Mouse (Mus musculus) kidney, embryonic 16.5 days (tissue): ENCODE data around the gene Cby3. TPM values are rescaled to one million over a fixed set of nuclear protein-coding genes. Genes with fewer than 3 reads are reported as not detected.

Experiments
- ATAC-seq: fragments of 200-750 bp; cut with Nextera tagmentation; 2 replicates; pipeline ENCODE4 v1.8.0; 2017; ENCODE audit warnings: moderate TSS enrichment; ENCODE audit not compliant: low FRiP score, low TSS enrichment
- H3K27ac ChIP-seq: fragments of 300-500 bp; sonication (generic); 2 replicates; pipeline ENCODE4 v1.5.1; 2014; ENCODE audit warnings: low read length
- H3K27me3 ChIP-seq: fragments of 300-500 bp; sonication (generic); 2 replicates; pipeline ENCODE4 v1.6.1; 2014; ENCODE audit warnings: low read length, control low read depth, mixed read lengths; ENCODE audit not compliant: insufficient read depth
- H3K36me3 ChIP-seq: fragments of 300-500 bp; sonication (generic); 2 replicates; pipeline ENCODE4 v1.6.1; 2014; ENCODE audit warnings: low read length, control low read depth, mixed read lengths; ENCODE audit not compliant: insufficient read depth
- H3K4me1 ChIP-seq: fragments of 300-500 bp; sonication (generic); 2 replicates; pipeline ENCODE4 v1.6.1; 2014; ENCODE audit warnings: low read length, control low read depth, mixed read lengths; ENCODE audit not compliant: insufficient read depth
- H3K4me2 ChIP-seq: fragments of 300-500 bp; sonication (generic); replicated peaks from 2 replicates; pipeline ENCODE4 v1.6.1; 2014; ENCODE audit warnings: low read depth, low read length
- H3K4me3 ChIP-seq: fragments of 300-500 bp; sonication (generic); 2 replicates; pipeline ENCODE4 v1.5.1; 2014; ENCODE audit warnings: mild to moderate bottlenecking, low read length
- H3K9ac ChIP-seq: fragments of 300-500 bp; sonication (generic); replicated peaks from 2 replicates; pipeline ENCODE4 v1.6.1; 2014; ENCODE audit warnings: low read length
- H3K9me3 ChIP-seq: fragments of 300-500 bp; sonication (generic); 2 replicates; pipeline ENCODE4 v1.6.1; 2016; ENCODE audit warnings: low read length, control low read depth
- WGBS: fragments of 180-500 bp; shearing (Covaris S2); extraction: QIAGEN DNeasy Blood & Tissue Kit; methylation state at CpG from one replicate; pipeline ENCODE4 v1.1.7; 2014; 5-methylcytosine and 5-hydroxymethylcytosine counted together
- polyA plus RNA-seq: library from polyadenylated mRNA; unstranded; fragments of >200 nt; fragmentation: Nextera tagmentation; extraction: Ambion mirVana; gene quantifications from 2 replicates; pipeline ENCODE4 v1.2.1, GENCODE M21; 2015

Cby3 gene
- polyA plus RNA-seq, 1 experiment from 2014 or later, result 0.55 TPM

GRCm38 (mm10) chr11:50373621-50374020, 19.4 kb downstream of the Cby3 start:
- WGBS, result 100% methylated on average over 1 of the region's 1 CpGs
- H3K9ac ChIP-seq, result no peak overlapping the region

GRCm38 (mm10) chr11:50374286-50375015, 20.2 kb downstream of the Cby3 start:
- Histone ChIP-seq H3K27ac (no peak overlapping the region), H3K4me3 (no peak overlapping the region), H3K9ac (no peak overlapping the region), H3K4me1 (peaks cover 17% of the 10 kb centered on the region), H3K4me2 (no peak overlapping the region), H3K36me3 (peaks cover 6% of the 10 kb centered on the region; the same call in 1 of the 2 replicates), H3K27me3 (no peaks in the 10 kb centered on the region), H3K9me3 (no peaks in the 10 kb centered on the region)
- WGBS, result 88% methylated on average over 13 of the region's 13 CpGs
- ATAC-seq, result no peak

More at GRCm38 (mm10) chr11:50373621-50374020, 19.4 kb downstream of the Cby3 start:
- no peak overlapping the region for H3K27ac ChIP-seq
- H3K27me3 ChIP-seq, result no peaks in the 10 kb centered on the region
- H3K9me3 ChIP-seq, result no peaks in the 10 kb centered on the region
- no peak for ATAC-seq
- no peak overlapping the region for H3K4me3 ChIP-seq
- H3K4me2 ChIP-seq, result no peak overlapping the region
- peaks cover 11% of the 10 kb centered on the region for H3K4me1 ChIP-seq
- H3K36me3 ChIP-seq, result no peaks in the 10 kb centered on the region

DNA sequence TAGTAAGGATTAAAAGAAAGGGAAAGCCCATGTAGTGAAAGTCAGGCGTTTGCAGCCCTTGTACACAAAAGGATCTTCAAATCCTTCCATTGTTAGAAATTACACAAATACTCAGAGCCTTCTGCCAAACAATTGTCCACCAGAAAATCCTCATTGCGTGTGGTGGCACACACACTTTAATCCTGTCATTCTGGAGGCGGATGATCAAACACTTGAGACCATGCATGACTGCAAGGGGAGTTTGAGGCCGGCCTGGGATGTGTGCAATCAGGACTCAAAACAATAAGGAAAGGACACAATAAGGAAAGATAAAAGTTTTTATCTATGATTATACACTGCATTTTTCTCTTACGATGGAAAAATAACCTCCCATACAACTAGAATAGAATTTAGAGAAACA, 21.2 kb downstream of the Cby3 start:
- Histone ChIP-seq H3K4me1 (peaks cover 22% of the 10 kb centered on the region), H3K27me3 (no peaks in the 10 kb centered on the region), H3K4me3 (no peak overlapping the region), H3K4me2 (no peak overlapping the region), H3K9me3 (no peaks in the 10 kb centered on the region), H3K36me3 (peaks cover 10% of the 10 kb centered on the region), H3K27ac (no peak overlapping the region), H3K9ac (no peak overlapping the region)
- no peak for ATAC-seq
- 89% methylated on average over 5 of the region's 5 CpGs for WGBS

GRCm38 (mm10) chr11:50376156-50376790, 22.0 kb downstream of the Cby3 start:
- Histone ChIP-seq H3K9ac (peak overlapping the region; percentile 95), H3K4me2 (peak overlapping the region; percentile 93), H3K4me3 (peak overlapping the region; percentile 99), H3K4me1 (peaks cover 23% of the 10 kb centered on the region), H3K9me3 (no peaks in the 10 kb centered on the region), H3K36me3 (peaks cover 10% of the 10 kb centered on the region), H3K27ac (peak overlapping the region; percentile 99), H3K27me3 (no peaks in the 10 kb centered on the region)
- 20% methylated on average over 10 of the region's 10 CpGs for WGBS
- no peak for ATAC-seq

- H3K27ac ChIP-seq, result peak within 1 kb of the TSS; percentile 100
- no peaks in the 10 kb centered on the region for H3K27me3 ChIP-seq
- H3K4me3 ChIP-seq, result peak within 1 kb of the TSS; percentile 99
- under 1% methylated on average over 76 of the region's 76 CpGs for WGBS
- peak within 1 kb of the TSS; percentile 93 for H3K4me2 ChIP-seq
- H3K4me1 ChIP-seq, result peaks cover 27% of the 10 kb centered on the region
- H3K9ac ChIP-seq, result peak within 1 kb of the TSS; percentile 100
- peaks cover 12% of the 10 kb centered on the region for H3K36me3 ChIP-seq
- peak; percentile 91 for ATAC-seq
- no peaks in the 10 kb centered on the region for H3K9me3 ChIP-seq
Observed at GRCm38 (mm10) chr11:50376911-50377891, 22.9 kb downstream of the Cby3 start, which contains the start of gene Hnrnph1. Gene Hnrnph1, plus strand, starts transcription at chr11:50376990.

DNA sequence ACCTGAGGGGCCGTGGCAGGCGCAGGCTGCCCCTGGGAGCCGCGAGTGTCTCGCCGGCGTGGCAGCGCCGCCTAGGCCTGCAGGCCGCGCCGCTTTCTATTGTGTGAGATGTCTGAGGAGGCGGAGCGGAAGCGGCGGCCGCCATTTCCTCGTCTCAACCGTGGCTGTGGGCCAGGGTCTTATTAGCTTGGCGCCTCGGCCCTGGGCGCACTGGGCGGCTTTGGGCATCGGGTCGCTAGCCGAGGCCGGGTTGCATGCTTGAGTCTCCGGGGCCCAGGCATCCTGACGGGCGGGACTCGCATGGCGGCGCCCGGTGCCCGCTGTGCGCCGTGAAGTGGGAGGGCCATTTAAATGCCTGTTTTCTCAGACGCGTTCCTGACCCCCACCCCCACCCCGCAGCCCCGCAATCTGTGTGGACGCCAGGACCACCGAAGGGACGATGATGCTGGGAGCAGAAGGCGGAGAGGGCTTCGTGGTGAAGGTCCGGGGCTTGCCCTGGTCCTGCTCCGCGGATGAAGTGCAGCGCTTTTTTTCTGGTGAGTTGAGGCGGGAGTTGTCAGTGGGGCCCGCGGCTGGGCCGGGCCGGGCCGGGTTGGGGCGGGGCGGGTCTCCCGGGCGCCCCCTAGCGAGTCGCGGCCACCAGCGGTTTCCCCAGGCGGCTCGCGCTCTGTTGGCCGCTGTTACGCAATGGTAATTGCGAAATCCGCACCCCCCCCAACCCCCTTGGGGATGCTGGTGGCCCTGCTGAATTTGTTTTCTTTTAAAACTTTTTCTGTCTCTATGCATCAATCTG, 23.8 kb downstream of the Cby3 start:
- under 1% methylated on average over 70 of the region's 71 CpGs for WGBS
- Histone ChIP-seq H3K9me3 (no peaks in the 10 kb centered on the region), H3K4me1 (peaks cover 27% of the 10 kb centered on the region), H3K27me3 (no peaks in the 10 kb centered on the region), H3K36me3 (peaks cover 20% of the 10 kb centered on the region), H3K4me2 (peak overlapping the region; percentile 68), H3K27ac (peak overlapping the region; percentile 100), H3K4me3 (peak overlapping the region; percentile 99), H3K9ac (peak overlapping the region; percentile 100)
- ATAC-seq, result peak; percentile 83

DNA sequence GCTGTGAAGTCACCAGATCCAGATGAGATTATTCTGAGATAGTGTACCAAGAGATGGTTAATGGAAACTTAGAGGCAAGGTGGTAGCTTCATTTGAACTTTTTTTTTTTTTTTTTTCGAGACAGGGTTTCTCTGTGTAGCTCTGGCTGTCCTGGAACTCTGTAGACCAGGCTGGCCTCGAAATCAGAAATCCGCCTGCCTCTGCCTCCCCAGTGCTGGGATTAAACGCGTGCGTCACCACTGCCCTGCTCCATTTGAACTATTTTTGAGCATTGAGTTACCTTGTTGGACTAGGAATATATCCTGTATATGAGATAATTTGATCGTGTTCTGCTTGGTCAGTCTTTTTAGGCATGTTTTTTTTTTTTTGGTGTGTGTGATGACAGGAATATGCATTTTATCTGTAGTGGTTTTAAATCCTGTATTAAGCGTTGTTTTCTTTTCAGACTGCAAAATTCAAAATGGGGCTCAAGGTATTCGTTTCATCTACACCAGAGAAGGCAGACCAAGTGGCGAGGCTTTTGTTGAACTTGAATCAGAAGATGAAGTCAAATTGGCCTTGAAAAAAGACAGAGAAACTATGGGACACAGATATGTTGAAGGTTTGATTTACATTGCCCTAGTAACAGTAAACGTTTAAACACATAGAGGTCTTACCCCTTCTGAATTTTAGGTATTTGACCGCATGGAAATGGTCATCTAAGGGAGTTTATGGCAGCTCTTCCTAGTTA, 24.9 kb downstream of the Cby3 start:
- Histone ChIP-seq H3K9ac (peak overlapping the region; percentile 100), H3K27ac (no peak overlapping the region), H3K4me2 (peak overlapping the region; percentile 68), H3K27me3 (no peaks in the 10 kb centered on the region), H3K4me3 (peak overlapping the region; percentile 99), H3K36me3 (peaks cover 25% of the 10 kb centered on the region), H3K4me1 (peaks cover 27% of the 10 kb centered on the region), H3K9me3 (no peaks in the 10 kb centered on the region)
- WGBS, result 41% methylated on average over 12 of the region's 12 CpGs
- no peak for ATAC-seq

DNA sequence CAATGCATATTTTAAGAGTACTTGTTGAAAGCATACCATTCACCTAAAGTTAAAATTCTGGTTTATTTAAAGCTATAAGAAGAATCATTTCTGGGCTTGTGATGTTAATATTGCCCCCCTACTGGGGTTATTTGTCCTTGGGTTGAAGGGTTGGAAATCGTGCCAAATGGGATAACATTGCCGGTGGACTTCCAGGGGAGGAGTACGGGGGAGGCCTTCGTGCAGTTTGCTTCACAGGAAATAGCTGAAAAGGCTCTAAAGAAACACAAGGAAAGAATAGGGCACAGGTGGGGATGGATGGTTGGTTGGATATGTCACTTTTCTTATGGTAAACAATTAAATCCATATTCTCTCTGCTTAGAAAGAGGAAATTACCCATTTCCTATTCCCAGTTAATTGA, 27.0 kb downstream of the Cby3 start:
- Histone ChIP-seq H3K9ac (no peak overlapping the region), H3K4me1 (peaks cover 21% of the 10 kb centered on the region), H3K4me2 (peak overlapping the region; percentile 54), H3K9me3 (no peaks in the 10 kb centered on the region), H3K36me3 (peaks cover 36% of the 10 kb centered on the region), H3K4me3 (peak overlapping the region; percentile 37), H3K27me3 (no peaks in the 10 kb centered on the region), H3K27ac (no peak overlapping the region)
- 13% methylated on average over 4 of the region's 4 CpGs for WGBS
- ATAC-seq, result no peak
